Mouse (Mus musculus) neural tube, embryonic 11.5 days (tissue): ENCODE measurements at regions not wholly inside any gene's neighbourhood (a gene's known extent, or its start where the extent isn't known, plus 50 kb on each side); places are given as distances from the start of the nearest gene placed in this dataset.

Experiments used
- ATAC-seq: fragments of 200-750 bp; cut with Nextera tagmentation; 2 replicates; pipeline ENCODE4 v1.8.0; 2017; ENCODE audit warnings: moderate number of reproducible peaks, mild to moderate bottlenecking, moderate TSS enrichment, moderate library complexity; ENCODE audit not compliant: insufficient read depth, low FRiP score, low TSS enrichment
- DNase-seq: peaks from one replicate; pipeline ENCODE4 v3.0.0-alpha.2; 2015; ENCODE audit warnings: low spot score
- H3K27ac ChIP-seq: fragments of 300-500 bp; sonication (generic); 2 replicates; pipeline ENCODE4 v1.5.1; 2014; ENCODE audit warnings: low read depth, mild to moderate bottlenecking, low read length
- H3K27me3 ChIP-seq: fragments of 300-500 bp; sonication (generic); 2 replicates; pipeline ENCODE4 v1.6.1; 2014; ENCODE audit warnings: mild to moderate bottlenecking, low read length, mixed read lengths; ENCODE audit not compliant: control insufficient read depth, insufficient read depth
- H3K36me3 ChIP-seq: fragments of 300-500 bp; sonication (generic); 2 replicates; pipeline ENCODE4 v1.6.1; 2014; ENCODE audit warnings: mild to moderate bottlenecking, low read length, moderate library complexity, mixed read lengths; ENCODE audit not compliant: control insufficient read depth, insufficient read depth
- H3K4me1 ChIP-seq: fragments of 300-500 bp; sonication (generic); 2 replicates; pipeline ENCODE4 v1.6.1; 2014; ENCODE audit warnings: low read length, mixed read lengths; ENCODE audit not compliant: control insufficient read depth, insufficient read depth
- H3K4me2 ChIP-seq: fragments of 300-500 bp; sonication (generic); 2 replicates; pipeline ENCODE4 v1.6.1; 2014; ENCODE audit warnings: low read depth, mild to moderate bottlenecking, moderate library complexity
- H3K4me3 ChIP-seq: fragments of 300-500 bp; sonication (generic); 2 replicates; pipeline ENCODE4 v1.5.1; 2014; ENCODE audit warnings: low read depth, low read length
- H3K9ac ChIP-seq: fragments of 300-500 bp; sonication (generic); 2 replicates; pipeline ENCODE4 v1.6.1; 2014; ENCODE audit warnings: mild to moderate bottlenecking, low read length
- H3K9me3 ChIP-seq: fragments of 300-500 bp; sonication (generic); 2 replicates; pipeline ENCODE4 v1.6.1; 2016; ENCODE audit warnings: low read length; ENCODE audit not compliant: control insufficient read depth
- WGBS: fragments of 180-500 bp; shearing (Covaris S2); extraction: QIAGEN DNeasy Blood & Tissue Kit; methylation state at CpG from one replicate; pipeline ENCODE4 v1.1.7; 2014; 5-methylcytosine and 5-hydroxymethylcytosine counted together

DNA sequence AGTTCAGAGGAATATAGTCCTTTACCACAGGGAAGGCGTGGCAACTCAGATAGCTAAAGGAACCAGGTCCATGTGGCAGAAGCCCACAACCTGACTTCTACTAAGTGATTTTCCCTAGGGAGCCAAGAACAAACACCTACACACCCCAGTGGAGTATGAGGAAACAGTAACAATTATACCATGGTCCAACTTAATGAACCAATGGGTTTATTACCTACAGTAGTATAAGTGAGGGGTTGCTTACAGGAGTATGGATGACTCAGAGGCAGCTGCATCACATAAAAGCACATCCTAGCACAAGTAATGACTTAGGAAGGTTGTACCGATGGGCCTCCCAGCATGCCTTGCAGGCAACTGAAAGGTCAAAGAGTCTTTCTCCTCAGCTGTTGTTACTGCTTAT is 98.7 kb upstream of the Cul1 start:
- Histone ChIP-seq H3K9me3 (no peaks in the 10 kb centered on the region), H3K4me2 (no peak overlapping the region), H3K4me1 (no peaks in the 10 kb centered on the region), H3K4me3 (no peak overlapping the region), H3K36me3 (no peaks in the 10 kb centered on the region), H3K27me3 (no peaks in the 10 kb centered on the region), H3K27ac (no peak overlapping the region), H3K9ac (no peak overlapping the region)
- DNase-seq (no peak), ATAC-seq (no peak)
- 90% methylated on average over 2 of the region's 2 CpGs for WGBS

DNA sequence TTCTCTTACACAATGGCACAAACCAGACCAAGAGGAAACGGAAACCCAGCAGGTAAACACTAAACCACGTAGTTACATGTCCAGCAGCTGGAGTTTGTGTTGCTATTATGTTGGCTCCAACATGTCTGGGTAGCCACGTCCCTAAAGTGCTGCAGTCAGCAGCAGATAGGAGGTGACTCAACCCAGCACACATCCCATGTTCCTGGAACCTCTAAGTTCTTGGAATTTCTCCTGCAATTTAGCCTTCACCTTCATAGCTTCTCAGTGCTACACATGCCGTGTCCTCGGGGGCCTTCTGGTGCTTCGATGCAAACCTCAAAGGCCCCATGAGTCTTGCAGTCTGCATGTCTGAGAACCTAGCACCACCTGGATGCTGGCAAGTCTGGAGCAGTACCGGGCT is 97.7 kb upstream of the Cul1 start:
- 88% methylated on average over 7 of the region's 7 CpGs for WGBS
- no peaks in the 10 kb centered on the region for H3K27me3 ChIP-seq
- no peaks in the 10 kb centered on the region for H3K4me1 ChIP-seq
- no peak overlapping the region for H3K27ac ChIP-seq
- no peak for DNase-seq
- no peaks in the 10 kb centered on the region for H3K36me3 ChIP-seq
- ATAC-seq = no peak
- H3K9me3 ChIP-seq = no peaks in the 10 kb centered on the region
- H3K4me2 ChIP-seq = no peak overlapping the region
- H3K9ac ChIP-seq = no peak overlapping the region
- H3K4me3 ChIP-seq = no peak overlapping the region

DNA sequence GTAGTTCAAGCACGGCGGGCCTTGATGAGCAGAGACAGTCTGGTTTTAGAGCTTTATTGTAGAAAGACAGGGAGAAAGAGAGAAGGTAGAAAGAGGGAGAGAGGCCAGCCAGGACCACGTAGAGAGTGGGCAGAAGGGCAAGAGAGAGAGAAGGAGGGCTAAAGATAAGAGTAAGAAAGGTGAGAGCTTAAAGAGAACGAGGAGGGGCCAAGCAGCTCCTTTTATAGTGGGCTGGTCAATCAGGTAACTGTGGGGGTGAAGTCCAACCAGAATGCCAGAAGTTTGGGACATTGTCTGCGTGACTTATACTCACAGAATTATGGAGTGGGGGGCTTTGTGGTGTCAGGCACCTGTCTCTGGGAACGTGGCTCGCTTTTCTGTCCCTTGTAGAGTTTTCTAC is 96.7 kb upstream of the Cul1 start:
- no peak overlapping the region for H3K4me3 ChIP-seq
- no peaks in the 10 kb centered on the region for H3K9me3 ChIP-seq
- WGBS = 75% methylated on average over 7 of the region's 7 CpGs
- no peaks in the 10 kb centered on the region for H3K4me1 ChIP-seq
- H3K36me3 ChIP-seq = no peaks in the 10 kb centered on the region
- no peak overlapping the region for H3K9ac ChIP-seq
- DNase-seq (no peak), ATAC-seq (no peak)
- no peaks in the 10 kb centered on the region for H3K27me3 ChIP-seq
- no peak overlapping the region for H3K4me2 ChIP-seq
- no peak overlapping the region for H3K27ac ChIP-seq

DNA sequence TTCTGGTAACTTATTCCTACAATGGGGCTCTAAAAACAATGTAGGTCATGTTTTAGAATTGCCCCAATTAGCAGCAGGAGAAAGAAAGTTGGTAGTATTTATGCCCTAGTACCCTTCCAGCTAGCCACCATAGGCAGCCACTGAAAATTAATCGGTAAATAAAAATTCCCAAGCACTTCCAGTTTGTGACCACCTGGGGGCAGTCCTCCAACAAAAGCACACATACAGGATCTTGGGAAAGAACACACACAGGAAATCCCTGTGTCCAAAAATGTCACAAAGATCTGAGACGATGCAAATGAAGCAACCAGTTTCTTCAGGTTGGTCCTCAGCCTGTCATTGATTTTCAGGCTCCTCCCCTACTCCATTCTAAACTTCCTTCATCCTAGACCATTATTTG is 94.5 kb upstream of the Cul1 start:
- DNase-seq (peak; percentile 38), ATAC-seq (no peak)
- Histone ChIP-seq H3K27me3 (no peaks in the 10 kb centered on the region), H3K27ac (no peak overlapping the region), H3K4me1 (no peaks in the 10 kb centered on the region), H3K36me3 (no peaks in the 10 kb centered on the region), H3K9ac (no peak overlapping the region), H3K4me2 (no peak overlapping the region), H3K4me3 (no peak overlapping the region), H3K9me3 (no peaks in the 10 kb centered on the region)
- 58% methylated on average over 2 of the region's 2 CpGs for WGBS

DNA sequence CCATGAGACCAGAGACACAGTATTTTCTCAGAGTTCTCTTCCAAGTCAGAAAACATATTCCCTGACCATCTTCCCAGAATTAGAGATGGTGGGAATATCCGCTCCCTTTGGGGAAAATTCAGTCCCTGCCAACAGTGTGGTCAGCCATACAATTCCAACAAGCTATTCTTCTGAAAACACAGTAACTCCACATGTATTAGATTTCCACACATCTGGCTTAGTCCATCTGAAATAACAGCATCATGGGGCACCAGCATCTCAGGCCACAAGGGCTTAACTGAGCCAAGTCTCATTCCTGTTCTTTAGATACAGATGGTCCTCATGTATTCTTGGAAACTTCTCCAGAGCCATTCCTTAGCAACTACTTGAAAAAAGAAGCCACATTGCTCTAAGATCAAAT is 89.2 kb upstream of the Cul1 start:
- H3K4me3 ChIP-seq = no peak overlapping the region
- ATAC-seq = no peak
- H3K36me3 ChIP-seq = no peaks in the 10 kb centered on the region
- no peak for DNase-seq
- no peak overlapping the region for H3K4me2 ChIP-seq
- no peaks in the 10 kb centered on the region for H3K27me3 ChIP-seq
- H3K27ac ChIP-seq = no peak overlapping the region
- 90% methylated on average over 1 of the region's 1 CpGs for WGBS
- H3K9ac ChIP-seq = no peak overlapping the region
- H3K4me1 ChIP-seq = peaks cover 2% of the 10 kb centered on the region; the same call in 1 of the 2 replicates
- no peaks in the 10 kb centered on the region for H3K9me3 ChIP-seq

DNA sequence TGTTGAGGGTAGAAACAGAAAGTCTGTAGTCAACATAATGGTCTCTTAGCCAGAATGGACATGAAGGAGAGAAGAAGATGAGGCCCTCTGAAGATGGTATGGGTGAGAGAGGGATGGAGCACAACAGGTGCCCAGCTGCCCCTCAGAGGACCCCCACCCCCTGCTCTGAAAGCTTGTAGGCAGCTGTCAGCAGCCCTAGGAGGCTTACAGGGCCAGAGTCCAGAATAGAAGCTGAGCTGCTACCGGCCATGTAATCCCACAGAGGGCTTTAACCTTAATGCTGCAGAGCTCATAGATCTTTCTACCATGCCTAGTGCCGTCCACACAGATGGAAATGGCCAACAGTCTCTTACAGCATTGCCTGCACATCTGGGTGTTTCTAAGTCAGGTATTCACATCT is 88.6 kb upstream of the Cul1 start:
- no peak for ATAC-seq
- no peaks in the 10 kb centered on the region for H3K27me3 ChIP-seq
- 54% methylated on average over 2 of the region's 2 CpGs for WGBS

DNA sequence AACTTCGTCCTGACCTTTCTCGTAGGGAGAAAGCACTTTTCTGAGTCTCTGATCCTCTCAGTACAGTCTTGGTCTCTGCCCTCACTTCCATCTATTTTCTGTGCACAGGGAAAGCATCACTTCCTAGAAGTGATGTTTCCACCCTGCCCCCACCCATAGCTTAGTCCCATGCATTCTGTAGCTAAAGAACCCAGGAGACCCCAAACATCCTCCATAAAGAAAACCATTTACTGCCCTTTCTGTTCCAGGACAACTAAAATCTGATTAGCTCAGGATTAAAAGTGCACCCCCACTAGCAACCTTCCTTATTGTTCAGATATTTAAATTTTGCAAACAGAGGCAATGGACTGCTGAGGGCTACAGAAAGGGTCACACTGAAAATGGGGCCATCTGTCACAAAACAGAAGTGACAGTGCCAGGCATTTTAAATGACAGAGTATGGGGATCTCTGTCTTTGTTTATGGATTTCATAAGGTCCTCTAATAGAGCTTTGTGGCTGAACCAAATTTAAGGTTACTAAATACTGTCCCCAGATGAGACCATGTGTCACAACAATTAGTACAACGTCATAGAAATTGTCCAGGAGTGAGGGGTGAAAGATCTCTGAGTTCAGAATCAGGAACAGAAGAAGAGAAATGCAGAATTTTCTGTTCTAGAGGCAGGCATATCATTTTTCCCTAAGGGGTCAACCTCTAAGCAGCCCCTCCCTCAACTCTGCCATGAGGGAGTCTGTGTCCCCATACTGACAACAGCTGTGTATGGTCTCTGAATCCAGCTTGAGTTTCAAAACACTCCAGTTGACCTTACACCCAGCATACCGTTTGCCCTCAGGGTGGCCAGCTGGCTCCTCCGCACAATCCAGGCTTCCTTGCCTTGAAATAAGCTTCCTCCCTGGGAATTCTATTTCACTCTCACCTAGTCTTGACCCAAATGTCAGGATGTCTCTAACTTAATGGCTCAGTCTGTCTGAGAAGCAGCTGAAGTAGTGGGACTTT is 87.2 kb upstream of the Cul1 start:
- Histone ChIP-seq H3K4me3 (no peak overlapping the region), H3K36me3 (no peaks in the 10 kb centered on the region), H3K9ac (no peak overlapping the region; the same call in 1 of the 2 replicates), H3K4me2 (no peak overlapping the region), H3K4me1 (peaks cover 2% of the 10 kb centered on the region; the same call in 1 of the 2 replicates), H3K27ac (peak overlapping the region; percentile 65), H3K9me3 (no peaks in the 10 kb centered on the region), H3K27me3 (no peaks in the 10 kb centered on the region)
- DNase-seq (peak; percentile 63), ATAC-seq (peak; percentile 82)
- WGBS = 41% methylated on average over 5 of the region's 5 CpGs

More for the DNA sequence above, 88.6 kb upstream of the Cul1 start:
- no peak overlapping the region for H3K9ac ChIP-seq
- peaks cover 2% of the 10 kb centered on the region; the same call in 1 of the 2 replicates for H3K4me1 ChIP-seq
- no peak overlapping the region for H3K27ac ChIP-seq
- no peak overlapping the region for H3K4me2 ChIP-seq
- DNase-seq = no peak
- no peaks in the 10 kb centered on the region for H3K36me3 ChIP-seq
- H3K9me3 ChIP-seq = no peaks in the 10 kb centered on the region
- H3K4me3 ChIP-seq = no peak overlapping the region

DNA sequence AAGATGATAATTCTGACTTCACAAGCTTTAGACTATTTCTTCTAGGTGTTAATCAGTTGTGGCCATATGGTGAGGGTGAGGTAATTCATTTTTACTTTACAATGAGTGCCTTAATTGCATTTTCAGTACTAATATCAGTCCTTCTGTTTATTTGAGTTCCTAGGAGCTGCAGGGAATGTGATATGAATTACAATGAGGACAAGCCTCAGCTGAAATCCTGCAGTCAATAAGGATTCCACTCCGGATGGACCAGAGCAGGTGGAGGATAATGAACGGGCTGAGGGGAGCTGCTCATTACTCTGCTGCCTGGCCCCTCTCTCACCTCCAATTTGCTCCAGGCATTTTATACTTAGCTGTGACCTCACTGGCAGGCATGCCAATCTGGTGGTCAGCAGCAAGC is 85.7 kb upstream of the Cul1 start:
- H3K4me1 ChIP-seq = peaks cover 2% of the 10 kb centered on the region; the same call in 1 of the 2 replicates
- no peak overlapping the region for H3K4me2 ChIP-seq
- WGBS = 43% methylated on average over 2 of the region's 2 CpGs
- H3K27ac ChIP-seq = no peak overlapping the region
- no peak overlapping the region for H3K4me3 ChIP-seq
- no peaks in the 10 kb centered on the region for H3K27me3 ChIP-seq
- no peaks in the 10 kb centered on the region for H3K36me3 ChIP-seq
- H3K9me3 ChIP-seq = no peaks in the 10 kb centered on the region
- ATAC-seq (peak; percentile 39; the same call in 1 of the 2 replicates), DNase-seq (peak; percentile 54)
- H3K9ac ChIP-seq = no peak overlapping the region

DNA sequence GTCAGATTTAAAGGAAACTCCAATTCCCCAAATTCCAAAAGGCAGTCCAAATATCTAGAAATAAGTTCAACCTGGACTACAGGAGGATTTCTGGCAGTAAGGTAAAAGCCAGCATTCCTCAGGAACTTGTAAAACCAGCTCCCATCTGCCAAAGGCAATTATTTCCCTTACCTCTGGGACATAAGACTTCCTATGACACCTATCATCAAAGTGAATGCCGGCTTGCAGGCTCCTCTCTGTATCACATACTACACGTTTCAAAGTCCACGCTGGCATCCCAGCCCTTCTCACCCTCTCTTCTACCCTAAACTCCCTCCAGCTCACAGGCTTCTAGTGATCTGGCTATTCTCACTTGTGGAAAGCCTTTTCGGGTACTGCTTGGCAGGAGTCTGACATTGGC is 77.5 kb upstream of the Cul1 start:
- no peaks in the 10 kb centered on the region for H3K36me3 ChIP-seq
- H3K4me2 ChIP-seq = no peak overlapping the region
- H3K4me3 ChIP-seq = no peak overlapping the region
- no peaks in the 10 kb centered on the region for H3K9me3 ChIP-seq
- H3K27ac ChIP-seq = no peak overlapping the region
- H3K9ac ChIP-seq = no peak overlapping the region
- no peaks in the 10 kb centered on the region for H3K4me1 ChIP-seq
- DNase-seq (no peak), ATAC-seq (no peak)
- no peaks in the 10 kb centered on the region for H3K27me3 ChIP-seq
- 82% methylated on average over 4 of the region's 4 CpGs for WGBS
